Mouse (Mus musculus) midbrain, embryonic 12.5 days (tissue): ENCODE data around the gene Fbxl7. TPM values are rescaled to one million over a fixed set of nuclear protein-coding genes. Genes with fewer than 3 reads are reported as not detected.

Source experiments
- ATAC-seq: fragments of 200-750 bp; cut with Nextera tagmentation; 2 replicates; pipeline ENCODE4 v1.8.0; 2017; ENCODE audit warnings: low read depth, moderate TSS enrichment, moderate library complexity; ENCODE audit not compliant: low FRiP score
- H3K27ac ChIP-seq: fragments of 300-500 bp; sonication (generic); replicated peaks from 2 replicates; pipeline ENCODE4 v1.5.1; 2016; ENCODE audit warnings: mild to moderate bottlenecking
- H3K27me3 ChIP-seq: fragments of 300-500 bp; sonication (generic); 2 replicates; pipeline ENCODE4 v1.6.1; 2016; ENCODE audit warnings: mild to moderate bottlenecking
- H3K36me3 ChIP-seq: fragments of 300-500 bp; sonication (generic); 2 replicates; pipeline ENCODE4 v1.6.1; 2016
- H3K4me1 ChIP-seq: fragments of 300-500 bp; sonication (generic); 2 replicates; pipeline ENCODE4 v1.6.1; 2016
- H3K4me2 ChIP-seq: fragments of 300-500 bp; sonication (generic); replicated peaks from 2 replicates; pipeline ENCODE4 v1.6.1; 2016; ENCODE audit warnings: mild to moderate bottlenecking, moderate library complexity
- H3K4me3 ChIP-seq: fragments of 300-500 bp; sonication (generic); 2 replicates; pipeline ENCODE4 v1.5.1; 2016; ENCODE audit warnings: mild to moderate bottlenecking
- H3K9ac ChIP-seq: fragments of 300-500 bp; sonication (generic); replicated peaks from 2 replicates; pipeline ENCODE4 v1.6.1; 2016; ENCODE audit warnings: mild to moderate bottlenecking, moderate library complexity
- H3K9me3 ChIP-seq: fragments of 300-500 bp; sonication (generic); 2 replicates; pipeline ENCODE4 v1.6.1; 2016; ENCODE audit warnings: mild to moderate bottlenecking
- WGBS: fragments of 180-500 bp; shearing (Covaris S2); methylation state at CpG from one replicate; pipeline ENCODE4 v1.1.7; 2016; 5-methylcytosine and 5-hydroxymethylcytosine counted together
- polyA plus RNA-seq: library from polyadenylated mRNA; unstranded; fragments of >200 nt; fragmentation: Nextera tagmentation; extraction: Ambion mirVana; gene quantifications from 2 replicates; pipeline ENCODE4 v1.2.1, GENCODE M21; 2016

Fbxl7 gene
- polyA plus RNA-seq, result 20.8 and 27.2 TPM in 2 replicates

DNA sequence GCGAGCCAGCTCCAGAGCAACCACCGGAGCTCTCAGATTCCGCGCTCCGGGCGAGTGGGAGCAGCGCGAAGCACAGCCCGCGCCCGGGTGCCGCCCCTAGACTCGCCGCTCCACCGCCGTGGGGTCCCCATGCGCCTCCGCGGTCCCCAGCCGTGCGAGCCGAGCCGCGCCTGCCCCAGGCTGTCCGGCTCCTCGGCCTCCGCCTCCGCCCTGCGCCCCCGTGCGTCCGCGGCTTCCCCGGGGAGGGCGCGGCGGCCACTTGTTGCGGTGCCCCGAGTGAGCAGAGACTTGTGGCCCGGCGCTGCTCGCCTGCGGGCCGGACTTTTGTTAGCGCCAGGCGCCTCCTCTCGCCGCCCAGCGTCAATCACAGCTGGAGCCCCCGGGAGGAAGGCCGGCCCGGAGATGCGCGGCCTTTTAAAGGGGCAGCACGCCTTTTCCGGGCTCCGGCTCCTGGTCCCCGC is at the start of gene Fbxl7:
Gene Fbxl7 (minus strand): TSS at position 330 of the 461 bp plus-strand sequence.
- Histone ChIP-seq H3K4me3 (peak within 1 kb of the TSS; percentile 85), H3K27ac (peak within 1 kb of the TSS; percentile 88), H3K27me3 (peaks cover 6% of the 10 kb centered on the region; the same call in 1 of the 2 replicates), H3K36me3 (no peaks in the 10 kb centered on the region), H3K9me3 (no peaks in the 10 kb centered on the region), H3K4me1 (peaks cover 10% of the 10 kb centered on the region), H3K9ac (peak within 1 kb of the TSS; percentile 83), H3K4me2 (peak within 1 kb of the TSS; percentile 76)
- ATAC-seq, result peak; percentile 91
- WGBS, result under 1% methylated on average over 54 of the region's 58 CpGs

DNA sequence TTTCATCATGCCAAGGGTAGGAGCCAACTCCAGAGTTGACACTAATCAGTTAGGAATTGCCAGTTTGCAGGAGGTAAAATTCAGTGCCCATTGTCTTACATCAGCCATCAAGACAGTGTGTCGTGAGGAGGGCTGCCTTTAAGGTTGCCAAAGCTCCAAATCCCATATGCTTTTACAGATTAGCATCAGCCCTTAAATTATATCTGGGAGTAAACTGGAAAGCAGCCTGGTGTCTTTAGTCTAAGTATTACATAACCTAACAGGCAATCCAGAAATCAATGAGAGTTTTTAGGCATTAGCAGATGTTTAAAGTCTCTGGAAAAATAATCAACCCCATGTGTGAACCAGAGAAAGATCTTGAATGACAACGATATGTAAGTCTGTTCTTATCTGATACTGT is 26.6 kb upstream of the Fbxl7 start:
- Histone ChIP-seq H3K9ac (no peak overlapping the region), H3K4me2 (no peak overlapping the region), H3K36me3 (no peaks in the 10 kb centered on the region), H3K4me3 (no peak overlapping the region), H3K4me1 (no peaks in the 10 kb centered on the region), H3K27ac (no peak overlapping the region), H3K27me3 (no peaks in the 10 kb centered on the region), H3K9me3 (no peaks in the 10 kb centered on the region)
- WGBS, result 91% methylated on average over 2 of the region's 2 CpGs
- ATAC-seq, result no peak

DNA sequence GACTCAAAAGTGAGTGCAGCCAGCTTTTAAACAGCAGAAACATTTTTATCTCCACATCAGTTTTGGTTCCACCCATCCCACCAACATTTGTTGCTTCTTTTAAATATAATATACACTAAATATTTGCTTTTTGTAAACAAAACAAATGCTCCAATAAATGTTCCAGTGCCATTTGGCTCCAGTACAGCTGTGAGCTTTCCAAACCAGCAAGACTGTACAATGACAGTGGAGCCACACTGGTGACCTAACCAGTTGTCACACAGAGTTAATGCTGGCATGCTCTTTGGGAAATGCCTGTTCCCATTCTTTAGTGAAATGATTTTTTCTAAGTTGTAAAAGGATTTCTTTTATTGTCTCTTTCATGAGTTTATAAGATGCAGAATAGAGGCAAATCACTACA is 18.0 kb upstream of the Fbxl7 start:
- H3K9ac ChIP-seq, result no peak overlapping the region
- H3K4me1 ChIP-seq, result no peaks in the 10 kb centered on the region
- H3K4me2 ChIP-seq, result no peak overlapping the region
- no peaks in the 10 kb centered on the region for H3K27me3 ChIP-seq
- H3K36me3 ChIP-seq, result no peaks in the 10 kb centered on the region
- H3K4me3 ChIP-seq, result no peak overlapping the region
- no peaks in the 10 kb centered on the region for H3K9me3 ChIP-seq
- no peak overlapping the region for H3K27ac ChIP-seq
- ATAC-seq, result no peak

DNA sequence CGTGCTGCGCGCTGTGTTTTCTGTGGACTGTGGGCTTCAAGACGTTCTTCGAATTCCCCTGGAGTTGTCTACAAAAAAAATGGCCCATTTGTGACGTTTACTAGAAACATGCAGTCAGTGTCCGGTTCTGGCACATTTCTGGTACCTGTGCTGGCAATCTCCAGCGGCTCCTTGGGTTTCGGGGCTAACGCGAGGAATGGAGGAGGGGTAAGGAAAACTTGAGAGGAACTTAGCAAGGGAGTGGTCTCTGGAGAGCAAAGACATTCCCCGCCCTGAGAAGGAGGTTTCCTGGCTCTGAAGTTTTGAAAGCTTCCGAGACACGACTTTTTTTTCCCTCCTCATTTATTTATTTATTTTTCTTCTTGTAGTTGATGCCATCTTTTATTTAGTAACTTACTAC is 381 bp upstream of the Fbxl7 start:
- Histone ChIP-seq H3K9ac (peak overlapping the region; percentile 83), H3K4me1 (peaks cover 10% of the 10 kb centered on the region), H3K36me3 (no peaks in the 10 kb centered on the region), H3K4me3 (peak overlapping the region; percentile 85), H3K4me2 (peak overlapping the region; percentile 76), H3K27ac (peak overlapping the region; percentile 88), H3K27me3 (peaks cover 6% of the 10 kb centered on the region; the same call in 1 of the 2 replicates), H3K9me3 (no peaks in the 10 kb centered on the region)
- under 1% methylated on average over 14 of the region's 14 CpGs for WGBS
- ATAC-seq, result peak; percentile 43

DNA sequence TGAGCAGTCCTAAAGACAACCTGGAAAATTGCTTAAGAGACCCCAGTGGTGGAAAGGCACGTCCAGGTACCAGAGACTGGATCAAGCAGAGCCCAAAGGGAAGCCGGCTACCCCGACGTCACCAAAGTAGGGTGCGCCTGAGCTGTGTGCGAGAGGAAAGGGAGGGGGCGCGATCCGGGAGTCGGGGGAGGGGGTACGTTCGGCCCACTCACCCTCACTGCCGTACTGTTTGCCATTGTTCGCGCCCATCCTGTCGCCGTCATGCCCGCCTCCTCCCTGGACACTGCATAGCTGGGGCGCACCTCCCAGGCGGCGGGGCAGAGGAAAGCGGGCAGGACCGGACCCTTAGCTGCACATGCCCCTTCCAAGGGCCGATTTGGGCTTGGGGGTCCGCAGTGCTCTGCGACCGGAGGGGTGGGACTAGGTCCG is 565 bp downstream of the Fbxl7 start:
- Histone ChIP-seq H3K27me3 (peaks cover 6% of the 10 kb centered on the region; the same call in 1 of the 2 replicates), H3K4me2 (peak overlapping the region; percentile 76), H3K9me3 (no peaks in the 10 kb centered on the region), H3K9ac (peak overlapping the region; percentile 83), H3K4me3 (peak overlapping the region; percentile 85), H3K4me1 (peaks cover 10% of the 10 kb centered on the region), H3K36me3 (no peaks in the 10 kb centered on the region), H3K27ac (peak overlapping the region; percentile 88)
- peak; percentile 85 for ATAC-seq
- WGBS, result under 1% methylated on average over 28 of the region's 28 CpGs

DNA sequence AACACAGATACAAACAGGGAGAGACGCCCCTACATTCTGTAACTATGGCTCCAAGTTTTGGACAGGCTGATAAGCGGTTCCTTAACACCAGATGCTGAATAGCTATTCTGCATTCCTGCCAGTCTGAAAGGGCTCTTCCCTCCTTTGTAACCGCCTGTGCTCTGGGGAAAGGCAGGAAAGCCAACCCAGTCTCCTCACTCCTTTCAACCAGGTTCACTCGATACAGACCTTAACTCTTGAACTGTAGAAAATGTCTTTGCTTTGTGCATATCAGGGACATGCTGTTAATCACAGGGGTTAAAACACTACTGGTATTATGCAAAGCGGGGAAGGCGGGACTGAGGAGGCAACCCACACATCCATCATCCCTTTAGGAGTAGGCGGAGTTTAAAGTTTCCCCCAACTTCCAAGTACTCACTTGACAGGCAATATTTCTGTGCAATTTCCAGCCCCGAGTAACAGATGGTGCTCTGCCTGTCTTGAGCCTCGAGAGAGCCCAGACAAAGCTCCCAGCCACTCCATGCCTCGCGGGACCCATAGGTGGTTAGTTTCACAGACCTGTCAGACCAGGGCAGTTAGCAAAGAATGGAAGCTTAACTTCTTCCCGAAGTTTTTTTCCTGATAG is 1.2 kb downstream of the Fbxl7 start:
- peak overlapping the region; percentile 76 for H3K4me2 ChIP-seq
- peaks cover 10% of the 10 kb centered on the region for H3K4me1 ChIP-seq
- H3K9ac ChIP-seq, result peak overlapping the region; percentile 83
- peak overlapping the region; percentile 85 for H3K4me3 ChIP-seq
- ATAC-seq, result no peak
- no peaks in the 10 kb centered on the region for H3K36me3 ChIP-seq
- H3K9me3 ChIP-seq, result no peaks in the 10 kb centered on the region
- peaks cover 6% of the 10 kb centered on the region; the same call in 1 of the 2 replicates for H3K27me3 ChIP-seq
- 0 out of 2 replicates have a peak overlapping the region, but pooled peaks have one; percentile 88 for H3K27ac ChIP-seq
- 3% methylated on average over 12 of the region's 12 CpGs for WGBS

DNA sequence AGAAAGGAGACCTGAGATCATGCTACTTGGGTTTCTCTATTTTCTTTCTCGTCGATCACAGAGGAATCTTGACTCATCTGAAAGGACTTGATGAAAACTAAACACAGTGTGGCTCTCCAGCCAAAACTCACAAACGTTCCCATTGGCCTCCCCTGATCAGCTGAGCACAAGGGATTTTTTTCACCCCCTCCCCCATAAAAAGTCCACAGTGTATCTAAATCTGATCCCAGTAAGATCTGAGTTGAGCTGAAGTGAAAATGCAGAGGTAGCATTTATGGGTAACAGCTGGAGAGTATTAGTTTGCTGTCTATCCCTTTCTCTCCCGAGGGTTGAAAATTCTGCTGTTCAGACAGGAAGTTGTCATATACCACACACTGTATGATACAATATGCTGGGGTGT is 2.2 kb downstream of the Fbxl7 start:
- no peaks in the 10 kb centered on the region for H3K9me3 ChIP-seq
- ATAC-seq, result no peak
- peaks cover 10% of the 10 kb centered on the region for H3K4me1 ChIP-seq
- H3K9ac ChIP-seq, result no peak overlapping the region
- 63% methylated on average over 4 of the region's 4 CpGs for WGBS
- H3K4me3 ChIP-seq, result peak overlapping the region; percentile 18
- peak overlapping the region; percentile 76 for H3K4me2 ChIP-seq
- peaks cover 6% of the 10 kb centered on the region; the same call in 1 of the 2 replicates for H3K27me3 ChIP-seq
- no peak overlapping the region for H3K27ac ChIP-seq
- H3K36me3 ChIP-seq, result no peaks in the 10 kb centered on the region

DNA sequence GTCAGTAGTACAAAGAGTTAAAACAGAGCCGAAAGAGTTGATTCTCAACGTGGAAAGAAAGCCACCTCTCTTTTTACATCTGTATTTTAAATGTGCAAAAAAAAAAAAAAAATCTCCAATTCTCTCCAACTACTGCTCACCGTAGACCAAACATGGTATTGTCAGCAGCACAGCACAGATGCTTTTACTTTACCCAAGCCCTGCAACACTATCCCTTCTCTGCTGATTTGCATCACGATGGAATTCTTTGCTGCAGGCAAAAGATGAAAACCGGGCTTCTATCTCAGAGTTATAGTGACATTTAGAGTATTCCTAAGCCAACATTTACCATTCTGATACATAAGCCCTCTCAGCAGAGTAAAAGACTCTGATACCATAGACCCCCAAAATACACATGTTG is 5.4 kb downstream of the Fbxl7 start:
- 76% methylated on average over 5 of the region's 5 CpGs for WGBS
- H3K4me2 ChIP-seq, result no peak overlapping the region
- no peaks in the 10 kb centered on the region for H3K27me3 ChIP-seq
- H3K9me3 ChIP-seq, result no peaks in the 10 kb centered on the region
- no peak overlapping the region for H3K9ac ChIP-seq
- no peak overlapping the region for H3K27ac ChIP-seq
- no peaks in the 10 kb centered on the region for H3K36me3 ChIP-seq
- no peak for ATAC-seq
- no peak overlapping the region for H3K4me3 ChIP-seq
- peaks cover 18% of the 10 kb centered on the region for H3K4me1 ChIP-seq

DNA sequence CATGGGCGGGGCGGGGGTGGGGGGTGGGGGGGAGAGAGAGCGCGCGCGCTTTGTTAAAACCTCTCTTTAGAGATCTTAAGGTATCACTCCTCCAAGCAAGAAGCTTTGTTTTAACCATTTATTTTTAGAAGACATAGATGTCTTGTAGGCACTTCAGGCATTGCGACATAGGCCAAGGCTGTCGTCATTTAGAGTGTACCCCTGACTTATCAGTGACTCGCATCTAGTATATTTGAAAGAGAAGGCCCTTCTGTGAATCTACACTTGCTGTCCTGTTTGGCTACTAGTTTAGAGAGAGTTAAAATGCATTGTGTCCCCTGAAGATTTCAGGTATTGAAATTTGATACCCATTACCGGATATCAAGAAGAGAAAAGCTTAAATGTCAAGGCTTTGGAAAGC is 7.2 kb downstream of the Fbxl7 start:
- no peak for ATAC-seq
- 67% methylated on average over 10 of the region's 10 CpGs for WGBS
- no peaks in the 10 kb centered on the region for H3K27me3 ChIP-seq

DNA sequence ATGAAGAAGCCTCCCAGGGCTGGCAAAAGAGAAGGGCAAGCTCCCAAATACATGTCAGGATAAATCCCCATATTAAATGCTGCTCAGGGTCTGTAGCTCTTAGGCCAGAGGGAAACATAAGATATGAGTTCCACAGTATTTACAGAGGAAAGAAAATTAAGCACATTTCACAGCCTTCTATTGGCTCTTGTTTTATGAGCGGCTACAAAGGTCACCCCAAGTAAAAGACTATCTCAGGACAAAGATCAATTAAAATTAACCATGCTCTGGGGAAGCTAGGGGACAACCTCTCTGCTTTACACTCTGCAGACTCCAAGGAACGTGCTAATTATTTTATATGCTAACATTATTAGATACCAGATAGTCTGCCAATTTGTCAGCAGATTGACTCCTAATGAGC is 9.4 kb downstream of the Fbxl7 start:
- no peak for ATAC-seq
- no peaks in the 10 kb centered on the region for H3K9me3 ChIP-seq
- H3K4me1 ChIP-seq, result peaks cover 8% of the 10 kb centered on the region; the same call in 1 of the 2 replicates
- no peak overlapping the region for H3K4me2 ChIP-seq
- H3K4me3 ChIP-seq, result no peak overlapping the region
- no peaks in the 10 kb centered on the region for H3K27me3 ChIP-seq
- WGBS, result 73% methylated on average over 2 of the region's 2 CpGs
- H3K27ac ChIP-seq, result no peak overlapping the region
- H3K36me3 ChIP-seq, result no peaks in the 10 kb centered on the region
- H3K9ac ChIP-seq, result no peak overlapping the region

More for the DNA sequence above, 7.2 kb downstream of the Fbxl7 start:
- H3K9me3 ChIP-seq, result no peaks in the 10 kb centered on the region
- H3K36me3 ChIP-seq, result no peaks in the 10 kb centered on the region
- no peak overlapping the region for H3K9ac ChIP-seq
- H3K4me3 ChIP-seq, result no peak overlapping the region
- H3K27ac ChIP-seq, result no peak overlapping the region
- H3K4me1 ChIP-seq, result peaks cover 9% of the 10 kb centered on the region
- no peak overlapping the region for H3K4me2 ChIP-seq

DNA sequence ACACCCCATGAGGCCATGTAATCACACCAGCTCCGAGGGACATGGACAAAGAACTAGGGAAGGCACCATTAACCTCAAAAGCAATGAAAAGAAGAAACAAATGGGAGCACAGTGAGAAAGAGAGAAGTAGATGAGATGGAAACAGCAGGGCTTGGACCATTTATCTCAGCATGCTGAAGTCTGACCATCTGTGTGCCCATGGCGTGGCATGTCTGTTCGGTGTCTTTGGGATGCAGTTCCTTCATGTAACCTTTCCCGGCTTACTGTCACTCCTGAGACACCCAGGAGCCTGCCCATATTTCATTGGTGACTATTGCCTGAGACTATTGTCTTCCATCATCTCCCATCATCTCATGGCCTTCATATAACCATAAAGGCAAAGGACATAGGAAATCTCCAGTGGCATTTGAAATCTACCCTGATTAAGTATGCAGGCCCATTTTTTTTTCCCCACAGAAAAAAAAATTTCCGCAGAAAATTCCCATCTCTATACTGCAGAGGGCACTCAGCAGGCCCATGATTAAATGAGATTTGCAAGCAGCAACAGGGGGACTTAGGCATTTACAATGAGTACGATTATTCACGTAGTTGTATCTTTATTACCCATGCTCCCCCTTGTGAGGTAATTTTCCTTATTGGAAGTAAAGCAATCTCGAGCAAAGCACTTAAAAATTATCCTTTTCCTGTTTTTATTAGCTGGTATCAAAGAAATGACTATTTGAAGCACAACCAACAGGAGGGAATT is 15.0 kb downstream of the Fbxl7 start:
- H3K4me3 ChIP-seq, result no peak overlapping the region
- H3K4me2 ChIP-seq, result no peak overlapping the region
- no peaks in the 10 kb centered on the region for H3K9me3 ChIP-seq
- H3K9ac ChIP-seq, result no peak overlapping the region
- H3K4me1 ChIP-seq, result peaks cover 9% of the 10 kb centered on the region
- H3K27ac ChIP-seq, result no peak overlapping the region
- H3K36me3 ChIP-seq, result no peaks in the 10 kb centered on the region
- H3K27me3 ChIP-seq, result no peaks in the 10 kb centered on the region
- no peak for ATAC-seq
- WGBS, result 86% methylated on average over 8 of the region's 8 CpGs

DNA sequence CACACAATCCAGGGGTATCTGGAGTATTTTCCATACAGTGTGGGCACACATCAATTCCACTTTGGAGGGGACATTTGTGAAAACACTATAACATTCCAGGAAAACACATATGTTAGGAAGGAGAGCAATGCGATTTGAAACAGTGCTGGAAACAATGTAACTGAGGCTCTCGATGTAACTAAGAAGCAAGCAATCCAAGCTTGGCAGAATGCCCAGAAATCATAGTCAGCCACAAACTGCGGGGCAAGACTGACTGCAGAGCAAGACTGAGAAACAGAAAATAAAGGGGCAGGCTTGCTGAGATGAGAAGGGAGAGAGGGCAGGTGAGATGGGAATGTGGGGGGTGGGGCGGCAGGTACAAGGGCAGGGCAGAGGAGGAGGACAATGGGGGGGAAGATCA is 19.7 kb downstream of the Fbxl7 start:
- H3K9me3 ChIP-seq, result no peaks in the 10 kb centered on the region
- H3K36me3 ChIP-seq, result no peaks in the 10 kb centered on the region
- WGBS, result 45% methylated on average over 4 of the region's 4 CpGs
- H3K4me2 ChIP-seq, result no peak overlapping the region
- 0 out of 2 replicates have a peak, but pooled peaks have one; percentile 10 for ATAC-seq
- H3K27me3 ChIP-seq, result peaks cover 3% of the 10 kb centered on the region; the same call in 1 of the 2 replicates
- no peak overlapping the region for H3K9ac ChIP-seq
- H3K4me3 ChIP-seq, result no peak overlapping the region
- 0 out of 2 replicates have a peak overlapping the region, but pooled peaks have one; percentile 15 for H3K27ac ChIP-seq
- H3K4me1 ChIP-seq, result peaks cover 24% of the 10 kb centered on the region
